Mouse (Mus musculus): Measurements from ENCODE around the gene Pqbp1. TPM values are rescaled to one million over a fixed set of nuclear protein-coding genes. Genes with fewer than 3 reads are reported as not detected.

Pqbp1 gene
- polyA plus RNA-seq (2017; shearing (Covaris generic)), result 158 TPM

DNA sequence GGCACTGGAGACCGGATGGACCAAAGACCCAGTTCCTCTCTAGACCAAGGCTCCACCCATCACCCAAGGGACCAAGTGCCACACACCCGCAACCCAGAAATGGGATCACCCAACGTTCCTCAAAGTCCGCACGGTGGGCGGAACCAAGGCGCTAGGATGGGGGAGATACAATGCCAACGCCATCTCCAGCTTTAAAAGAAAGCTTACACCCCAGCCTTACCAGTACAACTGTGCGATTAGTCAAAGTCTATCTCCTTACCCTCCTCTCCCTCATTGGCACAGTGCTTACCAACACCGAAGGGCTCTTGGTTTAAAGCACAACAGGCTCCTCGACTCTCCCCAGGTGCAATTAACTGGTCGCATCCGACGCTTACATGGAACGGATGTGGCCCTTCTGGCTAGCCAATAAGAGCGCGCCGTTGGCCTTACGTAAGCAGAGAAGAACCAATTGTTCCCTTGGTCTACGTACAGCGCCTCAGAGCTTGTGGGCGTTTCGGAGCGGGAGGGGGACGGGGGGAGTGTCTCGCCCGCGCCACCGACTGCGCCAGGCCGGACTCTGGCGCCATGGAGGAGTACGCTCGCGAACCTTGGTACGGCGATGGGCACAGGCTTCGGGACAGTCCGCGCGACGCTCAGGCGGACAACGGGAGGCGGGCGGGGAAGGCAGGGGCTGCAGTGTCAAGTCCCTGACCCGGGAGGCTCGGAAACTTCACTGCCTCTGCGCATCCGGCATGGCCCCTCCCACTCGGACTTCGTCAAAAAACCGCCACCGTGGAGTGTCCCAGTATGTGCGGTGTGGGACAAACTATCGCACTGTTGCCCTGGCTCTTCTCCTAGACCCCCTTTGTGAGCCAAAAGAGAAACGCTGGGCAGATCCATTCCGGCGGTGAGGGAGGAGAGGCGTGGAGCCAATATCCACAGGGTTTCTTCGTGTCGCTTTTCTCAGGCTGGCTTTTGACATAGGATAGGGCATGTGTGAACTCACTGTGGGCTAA, at the start of gene Pqbp1, which contains the start of gene Timm17b:
TSS of gene Pqbp1 (minus strand) at position 390 of the 995 bp plus-strand sequence.
TSS of gene Timm17b (plus strand) at position 478 of the 995 bp plus-strand sequence.

DNA sequence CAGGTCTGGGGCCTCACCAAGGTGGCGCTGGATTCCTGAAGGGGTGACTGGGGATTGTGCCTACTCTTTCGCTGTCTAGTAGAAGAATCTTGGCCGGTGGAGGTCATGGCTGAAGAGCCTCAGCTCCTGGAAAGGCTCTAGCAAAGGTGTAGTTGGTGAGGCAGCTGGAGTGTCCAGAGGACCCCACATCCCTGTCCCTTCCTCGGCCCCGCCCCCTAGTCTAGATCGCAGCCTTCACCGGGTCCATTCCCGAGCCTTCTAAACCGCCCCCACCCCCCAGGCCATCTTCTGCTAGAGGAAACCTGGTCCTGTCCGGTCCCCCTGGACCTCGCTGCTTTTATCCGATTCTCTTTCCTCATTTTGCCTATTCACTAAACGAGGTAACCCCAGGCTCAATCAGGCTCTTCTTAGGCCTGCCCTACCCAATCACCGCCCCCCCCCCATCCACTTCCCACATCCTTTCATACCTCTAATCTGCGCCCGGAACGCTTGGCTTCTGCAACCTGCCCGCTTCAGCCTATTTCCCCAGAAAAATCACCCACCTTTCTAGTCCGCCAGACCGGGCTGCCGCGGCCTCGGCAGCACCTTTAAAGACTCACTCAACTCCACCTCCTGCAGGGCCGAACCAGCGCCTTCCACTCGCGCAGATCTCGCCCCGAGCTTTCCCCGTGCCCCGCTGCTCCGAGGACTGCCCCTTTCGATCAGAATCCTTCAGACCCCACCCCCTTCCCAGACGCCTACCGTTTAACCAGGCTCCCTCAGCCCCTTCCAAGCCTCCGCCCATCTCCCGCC, 48.2 kb upstream of the Pqbp1 start, which contains the start of gene Hdac6:
TSS of gene Hdac6 (minus strand) at position 782 of the 792 bp plus-strand sequence.

GRCm38 (mm10) chrX:7928270-7928790, 29.3 kb upstream of the Pqbp1 start, which contains the start of gene Eras:
Gene Eras (minus strand): TSS chrX:7928607.

DNA sequence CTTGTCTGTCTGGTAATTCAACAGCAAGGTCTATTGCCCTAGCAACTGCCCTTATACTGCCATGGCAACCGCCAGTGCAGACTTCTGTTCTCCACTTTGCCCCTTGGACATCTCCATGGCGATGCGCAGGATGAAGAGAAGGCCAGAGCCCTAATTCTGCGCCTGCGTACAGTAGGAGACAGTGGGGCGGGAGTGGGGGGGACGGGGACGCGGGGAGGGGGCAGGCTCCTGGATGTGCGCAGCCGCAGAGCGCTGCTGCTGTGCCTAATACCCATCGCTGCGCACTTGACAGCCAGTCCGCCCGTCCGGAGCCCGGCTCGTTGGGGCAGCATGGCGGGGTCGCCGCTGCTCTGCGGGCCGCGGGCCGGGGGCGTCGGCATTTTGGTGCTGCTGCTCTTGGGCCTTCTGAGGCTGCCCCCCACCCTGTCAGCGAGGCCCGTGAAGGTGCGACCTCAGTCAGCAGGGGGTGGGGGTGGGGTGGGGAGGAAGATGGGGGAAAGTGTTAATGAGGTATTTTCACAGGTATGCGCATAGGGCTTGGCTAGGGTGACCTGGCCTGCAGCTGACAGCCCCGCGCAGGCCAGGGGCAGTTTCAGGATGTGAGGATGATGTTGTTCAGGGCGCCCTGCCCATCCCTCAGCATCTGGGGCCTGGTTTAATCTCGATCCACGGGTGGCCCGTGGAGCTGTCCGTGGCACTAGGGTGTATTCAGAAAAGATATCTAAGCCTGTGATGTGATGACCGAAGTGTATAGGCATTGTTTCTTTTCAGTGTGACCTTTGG, 20.7 kb upstream of the Pqbp1 start, which contains the start of gene Pcsk1n:
TSS of gene Pcsk1n (plus strand) at position 222 of the 783 bp plus-strand sequence.

DNA sequence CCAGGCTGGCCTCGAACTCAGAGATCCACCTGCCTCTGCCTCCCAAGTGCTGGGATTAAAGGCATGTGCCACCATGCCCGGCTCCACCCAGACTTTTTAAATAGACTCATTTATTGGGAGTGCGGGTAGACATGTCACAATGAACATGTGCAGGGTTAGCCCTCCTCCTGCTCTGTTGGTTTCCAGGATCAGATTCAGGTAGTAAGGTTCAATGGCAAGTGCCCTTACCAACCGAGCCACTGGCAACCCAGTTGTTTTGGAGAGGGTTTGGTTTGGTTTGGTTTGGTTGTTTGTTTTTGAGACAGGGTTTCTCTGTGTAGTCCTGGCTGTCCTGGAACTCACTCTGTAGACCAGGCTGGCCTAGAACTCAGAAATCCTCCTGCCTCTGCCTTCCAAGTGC, 10.2 kb upstream of the Pqbp1 start, which contains the start of gene Gm10490:
TSS of gene Gm10490 (plus strand) at position 301 of the 400 bp plus-strand sequence.

GRCm38 (mm10) chrX:7907735-7908134, 8.7 kb upstream of the Pqbp1 start, which contains the start of gene Gm10491:
Gene Gm10491 (minus strand): TSS chrX:7907835.

DNA sequence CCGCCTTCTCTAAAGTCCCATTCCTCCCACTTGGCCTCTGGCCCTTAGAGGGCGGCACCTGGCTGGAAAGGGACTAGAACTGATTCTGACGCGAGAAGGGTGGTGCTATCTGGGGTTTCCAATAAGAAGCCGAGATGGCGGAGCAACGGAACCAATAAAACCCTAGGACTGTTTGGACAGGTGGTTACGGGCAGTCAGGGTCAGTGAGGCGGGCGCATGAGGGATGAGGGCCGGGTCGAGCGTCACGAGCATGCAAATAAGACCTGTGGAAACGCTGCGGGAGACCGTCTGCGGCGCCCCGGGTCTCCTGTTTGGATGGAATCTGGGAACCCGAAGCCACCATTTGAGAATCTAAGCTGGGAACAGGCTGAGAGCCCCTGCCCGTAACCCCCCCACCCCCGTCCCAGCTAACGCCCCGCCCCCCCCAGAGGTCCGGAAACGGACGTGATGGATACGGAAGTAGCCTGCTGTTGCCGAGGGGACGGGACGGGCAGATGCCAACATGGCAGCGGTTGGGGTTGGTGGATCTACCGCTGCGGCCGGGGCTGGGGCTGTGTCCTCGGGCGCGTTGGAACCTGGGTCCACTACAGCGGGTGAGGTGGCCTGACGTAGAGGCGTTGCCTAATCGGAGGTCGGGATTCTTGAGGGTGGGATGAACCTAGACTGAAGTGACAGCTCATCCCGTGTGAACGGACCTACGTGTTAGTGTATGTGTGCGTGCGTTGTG, 15.1 kb downstream of the Pqbp1 start, which contains the start of gene Slc35a2:
TSS of gene Slc35a2 (plus strand) at position 188 of the 727 bp plus-strand sequence.

GRCm38 (mm10) chrX:7878007-7878419, 21.1 kb downstream of the Pqbp1 start, which contains the start of gene Pim2:
Gene Pim2 (plus strand): TSS chrX:7878262.

Other genes with a start within 250 kb of the Pqbp1 start
- gene Prickle3, start 242.0 kb downstream of the Pqbp1 start, polyA plus RNA-seq (2017; shearing (Covaris generic)), result 21.7 TPM
- 39.3 TPM for gene Plp2, start 227.9 kb downstream of the Pqbp1 start, polyA plus RNA-seq (2017; shearing (Covaris generic))
- gene Magix, start 218.0 kb downstream of the Pqbp1 start, polyA plus RNA-seq (2017; shearing (Covaris generic)), result 0.35 TPM
- 78.2 TPM for gene Gpkow, start 202.1 kb downstream of the Pqbp1 start, polyA plus RNA-seq (2017; shearing (Covaris generic))
- gene Wdr45, start 184.9 kb downstream of the Pqbp1 start, polyA plus RNA-seq (2017; shearing (Covaris generic)), result 93.4 TPM
- gene Gm45208, start 177.0 kb downstream of the Pqbp1 start, polyA plus RNA-seq (2017; shearing (Covaris generic)), result not detected
- 31.4 TPM for gene Praf2, start 170.8 kb downstream of the Pqbp1 start, polyA plus RNA-seq (2017; shearing (Covaris generic))
- gene Ccdc120, start 148.4 kb downstream of the Pqbp1 start, polyA plus RNA-seq (2017; shearing (Covaris generic)), result not detected
- gene Tfe3, start 136.7 kb downstream of the Pqbp1 start, polyA plus RNA-seq (2017; shearing (Covaris generic)), result 85.1 TPM
- 124 TPM for gene Gripap1, start 109.5 kb downstream of the Pqbp1 start, polyA plus RNA-seq (2017; shearing (Covaris generic))
- gene Kcnd1, start 77.0 kb downstream of the Pqbp1 start, polyA plus RNA-seq (2017; shearing (Covaris generic)), result not detected
- 202 TPM for gene Otud5, start 57.9 kb downstream of the Pqbp1 start, polyA plus RNA-seq (2017; shearing (Covaris generic))
- gene Pim2, start 21.0 kb downstream of the Pqbp1 start, polyA plus RNA-seq (2017; shearing (Covaris generic)), result 320 TPM
- gene Slc35a2, start 15.2 kb downstream of the Pqbp1 start, polyA plus RNA-seq (2017; shearing (Covaris generic)), result 52.3 TPM
- gene Timm17b, start 88 bp upstream of the Pqbp1 start, polyA plus RNA-seq (2017; shearing (Covaris generic)), result 93.8 TPM
- gene Gm10491, start 8.6 kb upstream of the Pqbp1 start, polyA plus RNA-seq (2017; shearing (Covaris generic)), result not detected
- not detected for gene Gm10490, start 10.3 kb upstream of the Pqbp1 start, polyA plus RNA-seq (2017; shearing (Covaris generic))
- not detected for gene Pcsk1n, start 20.6 kb upstream of the Pqbp1 start, polyA plus RNA-seq (2017; shearing (Covaris generic))
- not detected for gene Eras, start 29.3 kb upstream of the Pqbp1 start, polyA plus RNA-seq (2017; shearing (Covaris generic))
- 15.1 TPM for gene Hdac6, start 48.6 kb upstream of the Pqbp1 start, polyA plus RNA-seq (2017; shearing (Covaris generic))
- not detected for gene Gata1, start 78.8 kb upstream of the Pqbp1 start, polyA plus RNA-seq (2017; shearing (Covaris generic))
- not detected for gene Glod5, start 119.2 kb upstream of the Pqbp1 start, polyA plus RNA-seq (2017; shearing (Covaris generic))
- 28.2 TPM for gene Suv39h1, start 175.5 kb upstream of the Pqbp1 start, polyA plus RNA-seq (2017; shearing (Covaris generic))
- gene Was, start 191.2 kb upstream of the Pqbp1 start, polyA plus RNA-seq (2017; shearing (Covaris generic)), result 33.1 TPM
- 23.0 TPM for gene Wdr13, start 233.6 kb upstream of the Pqbp1 start, polyA plus RNA-seq (2017; shearing (Covaris generic))
- gene Rbm3, start 246.6 kb upstream of the Pqbp1 start, polyA plus RNA-seq (2017; shearing (Covaris generic)), result 857 TPM

All from effector memory CD4-positive, alpha-beta T cell, adult 7 months (primary cell).